Mouse (Mus musculus) liver, embryonic 14.5 days (tissue): Measurements from ENCODE around the gene Col19a1.

ENCODE experiments used
- CTCF ChIP-seq: IDR thresholded peaks from 2 replicates; pipeline ENCODE4 v1.5.1; 2016; ENCODE audit warnings: antibody characterized with exemption, low read depth, control low read depth
- EP300 ChIP-seq: IDR thresholded peaks from 2 replicates; pipeline ENCODE4 v1.6.1; 2016; ENCODE audit warnings: antibody characterized with exemption, low read depth

DNA sequence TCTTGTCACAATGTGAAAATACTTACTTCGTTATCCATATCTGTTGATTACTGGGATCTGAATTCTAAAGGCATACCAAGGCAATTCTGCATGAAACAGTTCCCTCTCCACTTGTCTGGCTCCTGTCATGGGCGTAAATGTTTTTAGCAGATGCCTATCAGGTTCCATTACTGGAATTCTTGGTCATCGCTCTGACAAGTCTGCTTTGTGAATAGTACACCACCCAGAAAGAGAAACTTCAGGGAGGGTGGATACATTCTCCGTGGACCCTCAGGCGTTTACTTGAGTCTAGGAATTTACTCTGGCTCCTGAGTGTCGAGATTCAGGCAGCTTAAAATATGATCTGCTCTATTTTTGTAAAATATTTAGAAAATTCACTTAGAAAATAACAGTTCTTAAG lies 75.7 kb downstream of the Col19a1 start:
- TF ChIP-seq CTCF: no peak
- TF ChIP-seq EP300: no peak
